Mouse (Mus musculus) layer of hippocampus, adult 2 months (tissue): ENCODE measurements at regions not wholly inside any gene's neighbourhood (a gene's known extent, or its start where the extent isn't known, plus 50 kb on each side); places are given as distances from the start of the nearest gene placed in this dataset.

ENCODE experiments used
- DNase-seq, 2 experiments: peaks; one replicate each; pipeline ENCODE4 v3.0.0; 2022; ENCODE audit warnings: low spot score in 2 of 2
- H3K27ac ChIP-seq: fragments of 200-600 bp; 2 replicates; pipeline ENCODE4 v1.8.1; 2022
- H3K4me3 ChIP-seq: fragments of 200-600 bp; 2 replicates; pipeline ENCODE4 v1.8.1; 2022; ENCODE audit warnings: mild to moderate bottlenecking
- CTCF ChIP-seq: fragments of 200-600 bp; conservative IDR thresholded peaks from 2 replicates; pipeline ENCODE4 v1.8.1; 2022; ENCODE audit warnings: antibody characterized with exemption, mild to moderate bottlenecking, moderate library complexity

- peak overlapping the region; percentile 91 for H3K27ac ChIP-seq
- no peak for DNase-seq
- no peak overlapping the region for H3K4me3 ChIP-seq
- no peak for TF ChIP-seq CTCF
Measured at GRCm38 (mm10) chr10:56962096-56962807, 523.9 kb upstream of the Hsf2 start.

- peak overlapping the region; percentile 91 for H3K27ac ChIP-seq
- no peak for TF ChIP-seq CTCF
- no peak for DNase-seq
- H3K4me3 ChIP-seq = no peak overlapping the region
Measured at GRCm38 (mm10) chr10:56963215-56963614, 523.0 kb upstream of the Hsf2 start.

- peak in 1 of 2 experiments; percentile 60 for DNase-seq
- peak overlapping the region; percentile 80 for H3K27ac ChIP-seq
- H3K4me3 ChIP-seq = no peak overlapping the region
- TF ChIP-seq CTCF = no peak
Measured at GRCm38 (mm10) chr10:56968913-56969312, 517.3 kb upstream of the Hsf2 start.

DNA sequence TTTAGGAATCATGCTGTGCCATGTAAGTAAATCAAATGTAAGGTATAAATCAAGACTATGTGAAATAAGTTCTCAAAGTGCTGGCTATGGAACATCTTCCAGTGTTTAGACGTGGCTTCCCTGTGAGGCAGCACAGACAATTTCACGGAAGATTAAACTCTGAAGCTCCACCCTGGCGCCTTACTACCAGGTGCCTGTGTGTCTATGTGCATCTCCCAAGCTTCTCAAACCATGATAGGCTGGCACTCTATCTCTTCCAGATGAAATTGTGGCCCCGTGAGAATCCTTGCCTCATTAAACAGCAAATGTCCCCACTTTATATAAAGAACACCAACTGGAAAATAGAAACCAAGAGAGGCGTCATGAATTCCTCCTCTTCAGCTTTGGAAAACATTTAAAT lies 511.4 kb upstream of the Hsf2 start:
- DNase-seq = no peak
- no peak overlapping the region for H3K27ac ChIP-seq
- H3K4me3 ChIP-seq = no peak overlapping the region
- TF ChIP-seq CTCF = no peak

GRCm38 (mm10) chr10:56979601-56980000 lies 506.6 kb upstream of the Hsf2 start:
- H3K4me3 ChIP-seq = no peak overlapping the region
- no peak for TF ChIP-seq CTCF
- DNase-seq = no peak
- peak overlapping the region; percentile 32; the same call in 1 of the 2 replicates for H3K27ac ChIP-seq

DNA sequence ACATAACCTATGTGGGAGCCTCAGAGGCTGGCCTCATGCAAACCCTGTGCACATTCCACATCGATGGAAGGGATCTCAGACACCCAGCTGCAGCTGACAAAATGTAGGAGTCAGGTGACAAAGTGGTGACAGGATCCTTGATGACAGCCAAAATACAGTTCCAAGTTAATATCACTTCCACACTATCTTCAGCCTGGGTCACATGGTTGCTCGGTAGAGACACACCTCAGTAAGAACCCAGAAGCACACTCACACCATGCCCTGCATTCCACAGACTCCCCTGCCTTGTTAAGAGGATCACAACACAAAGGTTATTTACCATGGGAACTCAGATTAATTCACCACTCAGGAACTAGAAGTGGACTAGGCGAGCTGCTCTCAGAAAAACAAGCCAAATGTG lies 505.4 kb upstream of the Hsf2 start:
- no peak for TF ChIP-seq CTCF
- Histone ChIP-seq H3K4me3 (no peak overlapping the region), H3K27ac (peak overlapping the region; percentile 32; the same call in 1 of the 2 replicates)
- DNase-seq = no peak

DNA sequence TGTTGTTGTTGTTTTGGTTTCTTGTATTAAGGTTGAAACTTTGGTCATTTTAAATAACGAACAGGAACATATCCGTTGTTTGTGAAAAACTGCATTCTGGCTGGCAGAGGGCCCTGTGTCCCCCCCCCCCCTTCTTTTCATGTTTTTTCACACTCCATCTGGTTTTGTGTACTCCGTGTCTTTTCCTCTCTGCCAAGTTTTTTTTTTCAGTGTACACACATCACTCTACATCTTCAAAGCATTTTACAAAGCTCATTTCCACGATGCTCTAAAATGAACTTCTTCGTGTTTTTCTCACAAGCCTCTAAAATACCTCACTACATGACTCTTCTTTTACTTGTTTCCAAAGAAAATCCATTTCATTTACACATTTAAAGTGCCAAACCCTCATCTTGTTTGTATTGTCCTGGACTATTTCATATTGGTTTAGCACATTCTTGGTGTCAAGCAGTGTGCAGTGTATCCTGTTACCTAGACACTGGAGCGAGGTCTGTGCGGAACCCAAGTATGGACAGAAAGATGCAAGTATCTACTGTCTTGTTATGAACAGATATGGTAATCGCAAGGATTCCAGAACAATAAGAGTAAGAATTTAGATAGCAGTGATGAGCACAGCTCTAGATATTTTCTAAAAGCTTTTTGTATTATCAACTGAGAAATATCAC lies 503.5 kb upstream of the Hsf2 start:
- H3K4me3 ChIP-seq = no peak overlapping the region
- DNase-seq = no peak
- peak overlapping the region; percentile 54 for H3K27ac ChIP-seq
- TF ChIP-seq CTCF = no peak

DNA sequence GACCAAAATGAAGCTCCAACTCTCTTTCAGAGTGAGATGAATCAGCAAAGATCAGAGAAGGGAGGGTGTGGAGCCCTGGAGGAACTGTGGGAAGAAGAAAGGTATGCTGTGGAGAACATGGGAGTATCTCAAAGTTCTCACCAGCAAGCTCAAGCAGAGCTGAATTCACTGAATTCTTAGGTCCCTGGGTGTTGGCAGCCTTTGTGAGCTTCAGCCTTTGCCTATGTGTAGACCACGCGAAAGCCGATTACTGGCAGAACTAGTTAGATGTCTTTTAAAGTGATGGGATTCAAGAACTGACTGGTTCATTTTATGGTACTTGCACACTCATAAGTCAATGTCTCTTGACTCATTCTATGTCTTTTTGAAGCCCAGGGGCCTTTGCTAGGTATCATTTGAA lies 491.2 kb upstream of the Hsf2 start:
- no peak overlapping the region for H3K27ac ChIP-seq
- DNase-seq = no peak
- TF ChIP-seq CTCF = no peak
- no peak overlapping the region for H3K4me3 ChIP-seq

DNA sequence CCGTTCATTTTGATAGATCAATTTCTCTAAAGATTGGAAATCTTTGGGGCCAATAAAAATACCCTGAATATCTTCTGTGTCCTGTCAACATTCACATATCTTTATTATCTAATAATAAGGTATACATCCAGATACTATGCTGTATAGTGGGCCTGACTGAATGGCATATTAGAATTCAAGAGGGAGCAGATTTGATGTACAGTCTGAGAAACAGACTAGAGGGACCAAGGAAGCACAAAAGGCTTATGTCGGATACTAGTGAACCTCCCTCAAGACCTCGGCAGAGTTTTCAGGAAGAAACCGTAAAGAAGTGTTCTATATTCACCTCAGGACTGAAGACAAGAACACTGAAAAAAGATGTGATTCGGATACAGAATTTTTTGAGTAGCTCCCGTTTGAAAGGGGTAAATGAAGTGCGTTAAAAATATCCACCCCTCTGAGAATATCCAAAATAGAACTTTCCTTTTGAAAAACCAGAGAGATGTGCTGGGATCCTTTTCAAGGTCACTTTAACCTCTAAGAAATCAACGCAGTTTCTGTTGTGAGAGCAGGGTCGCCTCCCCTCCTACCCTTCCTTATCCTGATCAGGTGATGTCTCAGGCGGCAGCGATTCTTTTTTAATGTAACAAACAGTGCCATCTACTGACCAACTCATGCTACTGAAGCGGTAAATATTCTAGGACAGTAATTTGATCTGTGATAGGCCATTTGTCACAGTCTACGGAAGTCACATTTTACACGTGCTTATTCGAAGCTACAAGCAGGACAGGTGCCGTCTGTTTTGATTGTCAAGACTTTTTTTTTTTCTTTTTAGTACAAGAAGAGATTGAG lies 485.1 kb upstream of the Hsf2 start:
- peak overlapping the region; percentile 74 for H3K27ac ChIP-seq
- TF ChIP-seq CTCF = peak; percentile 92
- peak overlapping the region; percentile 26 for H3K4me3 ChIP-seq
- peak; percentile 58 to 71 for DNase-seq

- no peak for TF ChIP-seq CTCF
- Histone ChIP-seq H3K4me3 (no peak overlapping the region; the same call in 1 of the 2 replicates), H3K27ac (peak overlapping the region; percentile 74; the same call in 1 of the 2 replicates)
Measured at GRCm38 (mm10) chr10:57001723-57002110, 484.5 kb upstream of the Hsf2 start.

GRCm38 (mm10) chr10:57037641-57038040 lies 448.5 kb upstream of the Hsf2 start:
- DNase-seq = no peak
- TF ChIP-seq CTCF = no peak
- Histone ChIP-seq H3K27ac (no peak overlapping the region), H3K4me3 (no peak overlapping the region)

More at GRCm38 (mm10) chr10:57001723-57002110, 484.5 kb upstream of the Hsf2 start:
- DNase-seq = no peak

DNA sequence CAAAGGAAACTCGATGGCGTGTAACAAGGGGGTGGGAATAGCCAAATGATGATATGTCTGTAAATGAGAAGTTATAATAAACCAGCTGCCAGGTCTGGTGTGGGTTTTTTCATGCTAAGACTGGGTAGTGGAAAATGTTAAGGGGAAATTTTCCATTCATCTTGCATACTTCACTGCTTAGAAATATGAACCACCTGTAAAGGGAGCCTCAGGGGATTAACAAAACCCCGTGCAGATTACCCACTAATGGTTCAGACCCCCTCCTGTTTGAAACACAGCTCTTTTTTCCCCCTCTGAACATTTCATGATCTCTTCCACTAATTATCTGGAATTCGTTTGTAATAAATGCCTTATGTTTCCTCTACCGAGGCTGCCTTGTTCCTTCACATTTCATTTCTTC lies 446.0 kb upstream of the Hsf2 start:
- Histone ChIP-seq H3K27ac (no peak overlapping the region), H3K4me3 (no peak overlapping the region)
- no peak for DNase-seq
- no peak for TF ChIP-seq CTCF

DNA sequence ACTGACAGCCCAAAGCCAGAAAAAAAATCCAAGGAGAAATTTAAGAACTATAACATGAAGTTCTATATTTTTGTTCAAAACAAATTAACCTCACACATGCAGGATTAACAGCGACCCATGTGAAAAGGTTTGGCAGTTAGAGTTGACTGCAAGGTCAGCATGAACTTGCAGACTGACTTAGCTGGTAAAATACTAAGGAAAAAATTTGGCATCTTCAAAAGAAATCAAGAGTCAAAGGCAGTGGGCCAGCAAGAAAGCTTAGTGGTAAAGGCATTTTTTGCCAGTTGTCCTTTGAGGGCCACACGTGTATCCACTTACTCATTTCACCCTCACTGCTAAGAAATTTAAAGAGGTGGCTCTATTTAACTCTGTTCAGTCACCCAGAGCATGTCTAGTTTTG lies 440.2 kb upstream of the Hsf2 start:
- TF ChIP-seq CTCF = no peak

GRCm38 (mm10) chr10:57046891-57047290 lies 439.3 kb upstream of the Hsf2 start:
- TF ChIP-seq CTCF = no peak
- no peak overlapping the region for H3K4me3 ChIP-seq
- peak in 1 of 2 experiments; percentile 2 for DNase-seq

More for the DNA sequence above, 440.2 kb upstream of the Hsf2 start:
- no peak overlapping the region for H3K27ac ChIP-seq
- no peak for DNase-seq
- H3K4me3 ChIP-seq = no peak overlapping the region

More at GRCm38 (mm10) chr10:57046891-57047290, 439.3 kb upstream of the Hsf2 start:
- H3K27ac ChIP-seq = no peak overlapping the region
